Mouse (Mus musculus): Measurements from ENCODE around the gene Mrps34.

The Mrps34 gene

GRCm38 (mm10) chr17:24881738-24882440 lies 13.0 kb upstream of the Mrps34 start:
- no peak for DNase-seq (ENCODE audit: extremely low read depth, low read depth)

DNA sequence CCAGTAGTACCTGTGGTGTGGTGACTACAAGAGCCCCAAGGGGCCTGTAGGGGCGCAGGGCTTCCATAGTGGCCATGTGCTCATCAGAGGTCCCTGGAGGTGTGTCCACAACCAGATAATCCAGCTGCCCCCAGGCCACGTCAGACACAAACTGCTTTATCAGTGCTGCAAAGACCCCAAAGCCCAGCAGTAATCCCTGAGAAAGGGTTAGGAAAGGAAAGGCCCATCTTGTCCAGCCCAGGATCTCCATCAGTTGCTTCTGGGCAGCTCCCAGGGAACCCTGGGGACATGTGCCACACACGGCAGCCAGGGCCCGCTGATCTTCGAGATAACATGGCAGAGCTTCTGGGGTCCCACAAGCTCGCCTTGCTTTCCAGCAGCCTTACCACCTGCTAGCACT lies 10.5 kb upstream of the Mrps34 start:
- no peak for DNase-seq (ENCODE audit: extremely low read depth, low read depth)

DNA sequence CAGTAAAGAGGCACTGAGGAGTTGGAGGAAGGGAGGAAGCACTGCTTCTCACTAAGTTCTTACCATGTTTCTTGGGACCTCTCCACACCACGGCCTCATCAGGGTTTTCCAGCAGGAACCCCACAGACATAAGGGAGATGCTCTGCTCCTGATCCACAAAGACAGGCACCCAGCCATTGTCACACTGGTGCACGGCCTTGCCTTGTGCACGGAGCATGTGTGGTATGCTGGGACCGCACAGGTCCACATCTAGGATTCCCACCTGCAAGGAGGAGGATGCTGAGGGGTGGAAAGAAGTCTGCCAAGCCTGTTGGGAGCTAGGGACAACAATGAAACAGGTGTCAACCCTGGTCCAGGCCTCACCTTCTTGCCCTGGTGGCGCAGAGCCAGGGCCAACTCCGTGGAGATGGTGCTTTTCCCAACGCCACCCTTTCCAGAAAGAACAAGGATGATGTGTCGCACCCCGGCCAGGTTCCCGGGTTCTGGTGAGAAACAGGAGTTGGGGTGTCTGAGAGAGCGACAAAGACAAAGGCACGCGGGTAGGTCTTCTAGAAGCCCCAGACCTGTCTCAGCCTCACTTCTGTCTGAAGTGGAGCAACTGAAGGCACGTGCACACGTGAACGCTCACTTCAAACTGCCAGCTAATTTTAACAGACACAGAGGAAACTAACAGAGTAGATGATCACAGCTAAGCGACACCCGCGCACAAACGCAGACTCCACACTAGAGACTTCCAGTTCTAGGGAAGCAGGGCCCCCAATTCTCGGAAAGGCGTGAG lies 9.4 kb upstream of the Mrps34 start:
- DNase-seq (ENCODE audit: extremely low read depth, low read depth) = no peak

- DNase-seq (ENCODE audit: extremely low read depth, low read depth) = peak; percentile 100
Measured at GRCm38 (mm10) chr17:24886134-24886931, 8.6 kb upstream of the Mrps34 start, which contains the start of the genes Nubp2 and Spsb3. Nubp2 (minus strand) TSS chr17:24886349. Spsb3 (plus strand) TSS chr17:24886643.

DNA sequence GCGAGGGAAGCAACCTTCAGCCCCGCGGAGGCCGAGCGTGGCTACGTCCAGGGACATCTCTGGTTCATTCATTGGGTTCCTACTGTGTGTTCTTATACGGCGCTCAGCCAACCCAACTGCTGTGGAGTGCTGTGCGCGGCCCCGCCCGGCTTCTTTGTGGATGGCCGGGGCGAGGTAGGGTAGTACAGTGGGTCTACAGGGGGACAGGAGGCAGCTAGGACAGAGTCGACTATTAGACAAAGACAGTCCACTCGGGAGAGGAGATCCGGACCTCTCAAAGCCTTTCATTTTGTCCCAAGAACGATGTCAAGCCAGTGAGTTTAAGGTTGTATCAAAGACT lies 8.0 kb upstream of the Mrps34 start:
- DNase-seq (ENCODE audit: extremely low read depth, low read depth) = no peak

DNA sequence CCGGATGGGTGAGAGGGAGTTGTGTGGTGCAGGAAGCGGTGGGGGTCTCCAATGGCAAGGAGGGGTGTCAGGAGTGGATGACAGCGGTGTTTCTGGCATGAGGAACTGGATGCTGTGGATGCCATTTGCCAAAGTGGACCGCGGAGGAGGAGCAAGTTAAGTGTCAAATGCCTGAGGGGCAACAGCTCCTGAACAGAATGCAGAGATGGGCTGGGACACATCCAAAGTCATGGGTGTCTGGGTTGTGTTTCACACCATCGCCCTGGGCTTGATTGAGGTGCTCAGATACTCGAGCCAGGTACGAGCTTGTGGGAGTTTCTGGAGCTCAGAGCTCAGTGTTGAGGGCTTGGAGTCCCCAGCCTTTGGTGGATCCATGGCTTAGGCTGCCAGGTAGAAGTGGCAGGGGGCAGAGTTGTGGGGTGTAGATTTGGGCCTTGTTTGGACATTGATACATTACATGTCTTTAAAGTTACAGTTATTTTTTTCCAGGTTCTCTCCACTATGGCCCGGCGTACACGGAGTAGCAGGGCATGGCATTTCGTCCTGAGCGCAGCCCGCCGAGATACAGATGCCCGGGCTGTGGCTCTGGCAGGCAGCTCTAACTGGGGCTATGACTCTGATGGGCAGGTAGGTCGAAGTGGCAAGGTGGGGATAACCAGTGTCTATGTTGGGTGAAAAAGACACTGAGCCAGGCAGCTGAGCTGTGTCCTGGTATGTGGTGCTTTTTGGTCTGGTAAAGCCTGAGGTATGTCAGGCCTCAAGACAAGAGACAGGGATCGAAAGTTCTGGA lies 7.4 kb upstream of the Mrps34 start:
- no peak for DNase-seq (ENCODE audit: extremely low read depth, low read depth)

GRCm38 (mm10) chr17:24888862-24889261 lies 6.1 kb upstream of the Mrps34 start:
- DNase-seq (ENCODE audit: extremely low read depth, low read depth) = no peak

- DNase-seq (ENCODE audit: extremely low read depth, low read depth) = no peak
Measured at GRCm38 (mm10) chr17:24890151-24891092, 4.5 kb upstream of the Mrps34 start.

GRCm38 (mm10) chr17:24891321-24891720 lies 3.6 kb upstream of the Mrps34 start:
- no peak for DNase-seq (ENCODE audit: extremely low read depth, low read depth)

DNA sequence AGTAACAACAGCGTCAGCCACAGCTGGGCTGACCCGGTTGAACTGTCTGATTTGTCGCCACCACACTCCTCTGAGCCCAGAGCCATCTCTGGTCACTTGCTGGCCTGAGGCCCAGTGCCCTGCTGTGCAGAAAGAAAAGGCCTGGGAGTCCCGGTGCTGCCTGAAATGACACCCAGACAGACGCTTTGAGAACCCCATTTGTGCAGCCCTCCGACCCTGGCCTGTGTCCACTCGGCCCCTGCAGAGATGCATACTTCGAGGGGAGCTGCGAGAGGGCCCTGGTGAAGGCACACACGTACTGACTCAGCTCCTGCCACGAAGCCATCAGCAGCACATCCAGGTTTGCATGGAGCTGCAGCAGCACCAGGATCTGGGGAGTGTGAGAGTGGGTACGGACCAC lies 2.1 kb upstream of the Mrps34 start:
- DNase-seq (ENCODE audit: extremely low read depth, low read depth) = no peak

DNA sequence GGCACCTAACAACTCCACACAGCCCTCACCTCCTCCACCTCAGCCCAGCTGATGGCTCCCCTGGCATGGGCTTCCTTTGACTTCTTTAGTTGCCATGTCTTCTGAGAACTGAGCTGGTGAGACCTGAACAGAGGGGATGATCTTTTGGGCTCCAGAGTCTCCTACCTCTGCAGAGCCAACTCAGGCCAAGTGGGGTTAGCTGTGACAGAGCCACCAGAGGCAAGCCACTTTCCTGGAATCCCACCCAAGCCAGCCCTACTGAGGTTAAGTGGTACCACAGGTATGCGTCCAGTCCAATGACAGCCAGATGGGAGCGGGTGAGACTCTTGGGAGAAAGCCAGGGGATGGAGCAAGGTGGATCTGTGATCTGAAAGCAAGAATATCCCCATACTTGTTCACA lies 1.6 kb upstream of the Mrps34 start:
- DNase-seq (ENCODE audit: extremely low read depth, low read depth) = no peak

- DNase-seq (ENCODE audit: extremely low read depth, low read depth) = no peak
Measured at GRCm38 (mm10) chr17:24894061-24894994, 588 bp upstream of the Mrps34 start.

DNA sequence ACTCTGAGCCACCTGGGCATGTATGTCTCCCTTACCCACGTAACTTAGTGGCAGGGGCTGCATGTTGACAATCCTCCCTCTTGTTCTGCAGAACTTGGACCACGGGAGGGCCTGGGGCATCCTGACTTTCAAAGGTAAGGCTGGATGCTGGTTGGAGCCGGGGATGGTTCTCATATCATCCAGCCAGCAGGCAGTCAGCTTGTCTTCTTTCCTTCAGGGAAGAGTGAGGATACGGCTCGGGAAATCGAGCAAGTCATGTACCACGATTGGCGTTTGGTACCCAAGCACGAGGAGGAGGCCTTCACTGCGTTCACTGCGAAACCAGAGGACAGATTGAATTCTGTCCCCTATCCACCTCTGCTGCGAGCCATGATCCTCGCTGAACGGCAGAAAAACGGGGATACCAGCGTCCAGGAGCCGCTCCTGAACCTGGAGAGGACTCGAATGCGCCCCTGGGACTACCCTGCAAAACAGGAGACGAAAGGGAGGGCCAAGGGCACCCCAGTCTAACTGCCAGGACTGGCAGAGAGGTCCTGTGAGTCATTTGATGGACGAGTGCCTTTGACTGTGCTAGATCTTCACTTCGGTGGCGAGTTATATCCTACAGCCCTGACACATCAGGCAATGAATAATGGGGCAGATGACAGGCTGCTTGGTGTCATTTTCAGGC lies 790 bp downstream of the Mrps34 start:
- no peak for DNase-seq (ENCODE audit: extremely low read depth, low read depth)

GRCm38 (mm10) chr17:24896241-24896992 lies 1.5 kb downstream of the Mrps34 start, which contains the start of gene Nme3:
Nme3 (plus strand) TSS chr17:24896500.
- no peak for DNase-seq (ENCODE audit: extremely low read depth, low read depth)

DNA sequence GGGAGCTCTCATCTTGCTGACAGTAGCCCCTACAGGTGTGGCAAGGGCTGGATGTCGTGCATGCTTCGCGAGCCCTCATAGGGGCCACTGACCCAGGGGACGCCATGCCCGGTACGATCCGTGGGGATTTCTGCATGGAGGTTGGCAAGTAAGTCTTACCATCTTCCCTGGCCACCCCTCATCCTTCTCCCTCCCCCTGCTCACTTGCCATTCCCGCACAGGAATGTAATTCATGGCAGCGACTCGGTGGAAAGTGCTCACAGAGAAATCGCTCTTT lies 2.0 kb downstream of the Mrps34 start:
- no peak for DNase-seq (ENCODE audit: extremely low read depth, low read depth)

- no peak for DNase-seq (ENCODE audit: extremely low read depth, low read depth)
Measured at GRCm38 (mm10) chr17:24897600-24897999, 2.7 kb downstream of the Mrps34 start.

DNA sequence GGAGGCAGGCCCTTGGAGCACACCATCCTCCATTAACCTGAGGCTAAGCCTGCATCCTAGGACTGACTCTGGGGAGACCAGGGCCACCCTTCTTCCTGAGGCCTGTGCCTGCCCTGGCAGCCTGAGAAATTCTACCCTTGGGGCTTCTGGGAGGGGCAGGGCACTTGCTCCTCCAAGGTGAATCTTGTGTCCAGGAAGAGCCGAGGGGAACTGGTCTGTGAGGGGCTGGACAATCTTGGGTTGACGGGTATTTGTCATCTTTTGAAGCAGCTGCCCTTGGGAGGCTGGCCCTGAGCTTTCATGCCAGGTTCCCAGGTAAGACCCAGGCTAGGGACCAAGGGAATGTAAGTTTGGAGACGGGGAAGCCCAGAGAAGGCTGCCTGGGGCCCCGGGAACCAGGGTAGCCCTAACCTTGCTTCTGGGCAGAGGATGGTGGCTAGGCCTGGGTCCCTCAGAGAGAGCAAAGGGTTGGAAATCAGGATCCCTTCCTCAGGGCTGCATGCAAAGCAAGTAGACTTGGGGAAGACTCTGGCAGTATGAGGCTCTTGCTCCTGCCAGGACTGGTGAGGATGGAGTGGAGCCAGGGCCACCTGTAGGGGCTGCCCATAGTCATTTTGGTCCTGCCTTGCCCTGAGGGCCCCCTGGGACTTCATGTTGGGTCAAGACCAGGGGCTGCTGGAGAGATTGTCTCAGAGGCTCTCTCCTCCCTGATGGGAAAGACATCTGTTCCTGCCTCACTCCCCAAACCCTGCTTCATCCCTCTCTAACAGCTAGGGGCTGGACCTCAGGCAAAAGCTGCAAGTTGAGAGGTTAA lies 3.3 kb downstream of the Mrps34 start:
- no peak for DNase-seq (ENCODE audit: extremely low read depth, low read depth)

All from MEL-GATA-1-ER (cell line).